Mouse (Mus musculus) hindbrain, postnatal 0 days (tissue): Measurements from ENCODE around the gene Atg2a. TPM values are rescaled to one million over a fixed set of nuclear protein-coding genes. Genes with fewer than 3 reads are reported as not detected.
A peak's percentile ranks its signal among the peaks of the same experiment; 100 is the strongest.

Source experiments
- ATAC-seq: fragments of 200-750 bp; cut with Nextera tagmentation; 2 replicates; pipeline ENCODE4 v1.8.0; 2017; ENCODE audit warnings: mild to moderate bottlenecking, moderate TSS enrichment, moderate library complexity
- DNase-seq: peaks from one replicate; pipeline ENCODE4 v3.0.0-alpha.2; 2015; ENCODE audit warnings: low spot score
- H3K27ac ChIP-seq: fragments of 300-500 bp; sonication (generic); 2 replicates; pipeline ENCODE4 v1.5.1; 2014; ENCODE audit warnings: mild to moderate bottlenecking
- H3K27me3 ChIP-seq: fragments of 300-500 bp; sonication (generic); 2 replicates; pipeline ENCODE4 v1.6.1; 2014; ENCODE audit warnings: low read length, mixed read lengths; ENCODE audit not compliant: insufficient read depth
- H3K36me3 ChIP-seq: fragments of 300-500 bp; sonication (generic); 2 replicates; pipeline ENCODE4 v1.6.1; 2014; ENCODE audit warnings: low read length, mixed read lengths; ENCODE audit not compliant: insufficient read depth
- H3K4me1 ChIP-seq: fragments of 300-500 bp; sonication (generic); 2 replicates; pipeline ENCODE4 v1.6.1; 2014; ENCODE audit warnings: antibody characterized with exemption, low read length, mixed read lengths; ENCODE audit not compliant: insufficient read depth
- H3K4me2 ChIP-seq: fragments of 300-500 bp; sonication (generic); 2 replicates; pipeline ENCODE4 v1.6.1; 2014; ENCODE audit warnings: low read depth, mild to moderate bottlenecking, low read length, moderate library complexity, mixed read lengths
- H3K4me3 ChIP-seq: fragments of 300-500 bp; sonication (generic); 2 replicates; pipeline ENCODE4 v1.5.1; 2014; ENCODE audit warnings: low read length
- H3K9ac ChIP-seq: fragments of 300-500 bp; sonication (generic); replicated peaks from 2 replicates; pipeline ENCODE4 v1.6.1; 2014; ENCODE audit warnings: mild to moderate bottlenecking, low read length, moderate library complexity, mixed read lengths
- H3K9me3 ChIP-seq: fragments of 300-500 bp; sonication (generic); 2 replicates; pipeline ENCODE4 v1.6.1; 2016; ENCODE audit warnings: low read length, mixed read lengths
- CTCF ChIP-seq: IDR thresholded peaks from 2 replicates; pipeline ENCODE4 v1.5.1; 2016; ENCODE audit warnings: antibody characterized with exemption, control low read depth, low read depth
- WGBS: fragments of 180-500 bp; shearing (Covaris S2); extraction: QIAGEN DNeasy Blood & Tissue Kit; methylation state at CpG from one replicate; pipeline ENCODE4 v1.1.7; 2014; 5-methylcytosine and 5-hydroxymethylcytosine counted together
- polyA plus RNA-seq: library from polyadenylated mRNA; unstranded; fragments of >200 nt; fragmentation: Nextera tagmentation; extraction: Ambion mirVana; gene quantifications from 2 replicates; pipeline ENCODE4 v1.2.1, GENCODE M21; 2015
- total RNA-seq: library from RNA; depleted of rRNA; stranded (reverse); fragments of >200 nt; gene quantifications from 2 replicates; pipeline ENCODE4 v1.2.3, GENCODE M21; 2014

Atg2a gene
- total and polyA plus RNA-seq, 2 experiments from 2014 or later, result 8.9 to 43.4 TPM

DNA sequence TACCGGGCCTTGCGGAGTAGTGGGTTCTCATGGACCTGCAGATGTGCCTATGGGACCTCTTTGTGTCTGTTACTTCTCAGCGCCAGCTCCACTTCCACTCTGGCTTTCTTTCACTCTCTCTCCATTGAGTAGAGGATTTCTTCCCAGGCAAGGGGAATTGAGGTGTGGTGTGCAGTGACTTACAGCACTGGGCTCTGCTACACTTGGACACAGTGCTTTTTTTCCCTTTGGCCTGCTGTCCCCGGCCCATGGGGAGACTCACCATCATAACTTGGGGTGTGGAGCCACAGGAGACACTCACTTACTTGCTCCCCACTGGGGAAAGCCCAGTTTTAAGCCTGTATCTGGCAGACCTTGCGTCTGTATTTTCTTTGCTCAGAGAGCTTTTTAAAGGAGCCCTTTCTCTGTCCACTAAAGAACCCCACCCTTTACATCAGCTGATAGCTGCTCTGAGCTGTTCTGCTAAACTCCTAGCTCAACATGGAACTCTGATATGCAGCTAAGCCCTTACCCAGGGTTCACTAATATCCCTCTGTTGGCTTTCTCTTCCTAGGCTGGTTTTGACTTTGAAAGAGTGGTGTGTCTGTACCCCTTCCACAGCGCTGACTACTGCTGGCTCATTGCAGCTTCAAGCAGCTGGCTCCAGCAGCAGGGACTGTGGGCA is 38.1 kb downstream of the Atg2a start:
- H3K36me3 ChIP-seq, result peaks cover 22% of the 10 kb centered on the region
- H3K9ac ChIP-seq, result peak overlapping the region; percentile 82; the same call in 1 of the 2 replicates
- 0 out of 2 replicates have a peak overlapping the region, but pooled peaks have one; percentile 15 for H3K27ac ChIP-seq
- no peaks in the 10 kb centered on the region for H3K27me3 ChIP-seq
- H3K4me2 ChIP-seq, result peak overlapping the region; percentile 92
- peaks cover 33% of the 10 kb centered on the region for H3K4me1 ChIP-seq
- TF ChIP-seq CTCF, result no peak
- no peak overlapping the region for H3K4me3 ChIP-seq
- WGBS, result 82% methylated on average over 6 of the region's 6 CpGs
- no peaks in the 10 kb centered on the region for H3K9me3 ChIP-seq
- ATAC-seq, result no peak
- no peak for DNase-seq

DNA sequence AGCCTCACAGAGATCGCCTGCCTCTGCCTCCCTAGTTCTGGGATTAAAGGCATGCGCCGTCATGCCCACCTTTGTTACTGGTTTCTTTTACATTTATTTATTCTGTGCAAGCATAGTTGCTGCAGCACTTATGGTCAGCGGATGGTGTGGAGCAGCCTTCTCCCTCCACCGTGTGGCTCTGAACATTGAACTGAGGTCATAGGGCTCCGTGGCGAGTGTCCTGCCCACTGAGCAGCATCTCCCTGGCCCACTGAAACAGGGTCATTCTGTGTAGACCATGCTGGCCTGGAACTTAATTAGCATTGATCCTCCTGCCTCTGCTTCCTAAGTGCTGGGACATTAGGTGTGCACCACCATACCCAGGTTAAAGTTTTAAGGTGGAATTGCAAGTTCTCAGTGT is 39.1 kb downstream of the Atg2a start:
- TF ChIP-seq CTCF, result no peak
- Histone ChIP-seq H3K4me1 (peaks cover 33% of the 10 kb centered on the region), H3K4me3 (no peak overlapping the region), H3K9me3 (no peaks in the 10 kb centered on the region), H3K9ac (no peak overlapping the region; the same call in 1 of the 2 replicates), H3K4me2 (no peak overlapping the region), H3K36me3 (peaks cover 22% of the 10 kb centered on the region), H3K27ac (no peak overlapping the region), H3K27me3 (no peaks in the 10 kb centered on the region)
- no peak for DNase-seq
- 87% methylated on average over 7 of the region's 7 CpGs for WGBS
- no peak for ATAC-seq

DNA sequence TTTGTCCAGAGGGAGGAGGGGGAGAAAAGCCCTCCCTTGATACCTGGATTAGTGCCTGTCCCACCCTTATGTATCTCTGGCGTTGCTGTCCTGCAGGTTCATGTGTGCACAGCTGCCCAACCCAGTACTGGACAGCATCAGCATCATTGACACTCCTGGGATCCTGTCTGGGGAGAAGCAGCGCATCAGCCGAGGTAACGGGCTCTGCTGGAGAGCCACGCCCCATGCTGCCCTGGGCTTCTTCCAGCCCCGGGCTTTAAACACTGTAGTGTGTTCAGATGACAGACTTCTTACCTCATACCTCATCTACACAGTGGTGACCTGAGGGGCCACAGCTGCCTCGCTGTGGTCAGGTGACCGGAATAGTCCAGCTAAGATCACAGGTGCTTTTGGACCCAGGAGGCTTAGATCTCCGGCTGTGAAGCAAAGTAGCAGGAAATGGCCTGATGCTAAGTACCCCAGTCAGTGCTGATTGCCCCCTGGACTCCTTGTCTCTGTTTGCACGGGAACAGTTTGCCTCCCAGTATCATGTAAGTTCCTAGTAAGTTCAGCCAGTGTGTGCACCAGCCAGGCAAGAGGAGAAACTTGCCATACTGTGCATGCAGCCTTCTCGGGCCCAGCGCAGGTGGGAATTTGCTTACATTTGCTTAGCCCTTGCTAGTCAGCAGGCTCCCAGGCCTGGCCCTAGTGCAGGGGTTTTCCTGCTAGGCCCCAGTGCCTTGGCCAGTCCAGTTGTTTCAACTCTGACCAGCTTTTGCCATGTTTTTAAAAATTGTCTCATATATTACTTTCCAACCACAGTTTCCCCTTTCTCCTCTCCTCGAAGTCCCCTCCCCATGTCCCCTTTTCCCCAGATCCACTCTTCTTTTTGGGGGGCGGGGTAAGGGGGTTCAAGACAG is 39.9 kb downstream of the Atg2a start:
- Histone ChIP-seq H3K9ac (no peak overlapping the region), H3K9me3 (no peaks in the 10 kb centered on the region), H3K4me1 (peaks cover 26% of the 10 kb centered on the region), H3K4me3 (no peak overlapping the region), H3K36me3 (peaks cover 22% of the 10 kb centered on the region), H3K27ac (no peak overlapping the region), H3K27me3 (no peaks in the 10 kb centered on the region), H3K4me2 (no peak overlapping the region)
- ATAC-seq (no peak), DNase-seq (no peak)
- WGBS, result 88% methylated on average over 14 of the region's 14 CpGs
- TF ChIP-seq CTCF, result no peak

DNA sequence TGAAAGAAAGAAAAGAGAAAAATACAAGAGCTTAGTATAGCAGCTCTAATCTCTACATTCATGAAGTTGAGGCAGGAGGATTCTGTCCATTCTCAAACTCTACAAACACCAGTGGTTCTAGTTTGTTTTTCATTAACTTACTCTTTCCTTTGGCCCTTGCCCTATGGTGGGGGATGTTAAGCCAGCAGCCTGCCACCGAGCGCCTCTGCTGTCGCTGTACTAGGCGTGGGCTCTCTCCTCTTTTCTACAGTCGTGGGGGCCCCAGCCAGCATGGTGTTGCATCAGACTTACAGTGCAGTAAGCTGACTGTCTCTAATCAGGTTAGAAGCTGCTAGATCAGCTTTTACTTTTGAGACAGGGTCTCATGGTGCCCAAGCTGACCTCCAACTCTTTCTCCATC is 41.5 kb downstream of the Atg2a start:
- H3K4me1 ChIP-seq, result peaks cover 21% of the 10 kb centered on the region
- no peak for ATAC-seq
- TF ChIP-seq CTCF, result no peak
- no peak overlapping the region for H3K4me2 ChIP-seq
- no peak overlapping the region for H3K9ac ChIP-seq
- H3K27ac ChIP-seq, result no peak overlapping the region
- no peak for DNase-seq
- H3K4me3 ChIP-seq, result no peak overlapping the region
- H3K9me3 ChIP-seq, result no peaks in the 10 kb centered on the region
- no peaks in the 10 kb centered on the region for H3K27me3 ChIP-seq
- peaks cover 22% of the 10 kb centered on the region for H3K36me3 ChIP-seq
- 78% methylated on average over 5 of the region's 5 CpGs for WGBS

DNA sequence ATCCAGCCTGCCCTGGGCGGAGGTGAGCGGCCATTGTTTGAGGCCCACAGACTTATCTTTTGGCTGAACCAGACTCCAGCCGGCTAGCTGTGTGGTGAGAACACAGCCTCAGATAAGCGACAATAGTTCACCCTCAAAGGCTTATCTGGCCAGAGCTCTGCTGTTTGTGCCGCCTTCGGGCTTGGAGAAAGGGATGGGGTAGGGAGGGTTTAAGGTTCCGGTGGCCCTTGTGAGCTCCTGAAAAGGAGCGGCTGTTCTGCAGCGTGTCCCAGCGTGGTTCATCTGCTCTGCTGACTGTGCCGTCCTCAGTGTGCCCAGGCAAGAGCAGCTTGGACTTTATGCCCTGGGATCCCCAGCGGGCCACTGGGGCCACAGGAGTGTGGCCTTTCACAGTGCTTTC is 43.0 kb downstream of the Atg2a start:
- DNase-seq, result no peak
- no peaks in the 10 kb centered on the region for H3K9me3 ChIP-seq
- TF ChIP-seq CTCF, result no peak
- H3K36me3 ChIP-seq, result peaks cover 22% of the 10 kb centered on the region
- H3K27me3 ChIP-seq, result no peaks in the 10 kb centered on the region
- H3K4me3 ChIP-seq, result no peak overlapping the region
- no peak overlapping the region for H3K9ac ChIP-seq
- H3K4me2 ChIP-seq, result no peak overlapping the region
- H3K4me1 ChIP-seq, result peaks cover 6% of the 10 kb centered on the region
- H3K27ac ChIP-seq, result no peak overlapping the region
- no peak for ATAC-seq
- 90% methylated on average over 12 of the region's 12 CpGs for WGBS

DNA sequence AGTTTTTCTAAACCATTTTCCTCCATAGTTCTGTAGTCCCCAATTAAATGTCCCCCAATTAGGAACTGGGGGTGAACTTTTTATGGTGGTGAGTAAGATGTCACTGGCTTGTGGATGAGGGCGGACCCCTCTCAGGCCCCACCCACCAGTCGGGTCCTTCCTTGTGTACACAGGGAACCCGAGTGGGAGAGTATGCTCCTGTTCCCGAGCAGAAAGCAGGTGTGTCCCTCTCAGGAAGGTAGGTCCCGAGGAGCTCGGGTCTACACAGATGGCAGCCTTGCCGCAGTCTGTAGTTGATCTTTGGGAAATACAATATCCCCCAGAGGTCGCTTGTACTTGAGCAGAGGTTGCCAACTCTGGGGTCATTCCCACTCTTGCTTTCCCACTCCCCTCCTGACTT is 43.8 kb downstream of the Atg2a start:
- Histone ChIP-seq H3K36me3 (peaks cover 22% of the 10 kb centered on the region), H3K9ac (no peak overlapping the region), H3K4me2 (no peak overlapping the region), H3K27ac (no peak overlapping the region), H3K4me1 (no peaks in the 10 kb centered on the region; the same call in 1 of the 2 replicates), H3K27me3 (no peaks in the 10 kb centered on the region), H3K9me3 (no peaks in the 10 kb centered on the region), H3K4me3 (no peak overlapping the region)
- no peak for DNase-seq
- no peak for TF ChIP-seq CTCF
- WGBS, result 88% methylated on average over 8 of the region's 8 CpGs
- no peak for ATAC-seq
